Mouse (Mus musculus) thymus, adult 2 months (tissue): ENCODE data around the gene Plxnb2.

ENCODE experiments used
- CTCF ChIP-seq: fragments of 200-500 bp; IDR thresholded peaks from 2 replicates; pipeline ENCODE4 v1.5.1; 2012; ENCODE audit warnings: mild to moderate bottlenecking, control low read depth, low read length, moderate library complexity, borderline replicate concordance; ENCODE audit not compliant: control insufficient read depth, poor library complexity, insufficient read depth; ENCODE audit errors: extremely low read depth
- POLR2A ChIP-seq: fragments of 200-500 bp; IDR thresholded peaks from 2 replicates; pipeline ENCODE4 v1.6.1; 2012; ENCODE audit warnings: mild to moderate bottlenecking, low read length, control low read depth, moderate library complexity; ENCODE audit not compliant: control insufficient read depth, poor library complexity, insufficient read depth; ENCODE audit errors: extremely low read depth

DNA sequence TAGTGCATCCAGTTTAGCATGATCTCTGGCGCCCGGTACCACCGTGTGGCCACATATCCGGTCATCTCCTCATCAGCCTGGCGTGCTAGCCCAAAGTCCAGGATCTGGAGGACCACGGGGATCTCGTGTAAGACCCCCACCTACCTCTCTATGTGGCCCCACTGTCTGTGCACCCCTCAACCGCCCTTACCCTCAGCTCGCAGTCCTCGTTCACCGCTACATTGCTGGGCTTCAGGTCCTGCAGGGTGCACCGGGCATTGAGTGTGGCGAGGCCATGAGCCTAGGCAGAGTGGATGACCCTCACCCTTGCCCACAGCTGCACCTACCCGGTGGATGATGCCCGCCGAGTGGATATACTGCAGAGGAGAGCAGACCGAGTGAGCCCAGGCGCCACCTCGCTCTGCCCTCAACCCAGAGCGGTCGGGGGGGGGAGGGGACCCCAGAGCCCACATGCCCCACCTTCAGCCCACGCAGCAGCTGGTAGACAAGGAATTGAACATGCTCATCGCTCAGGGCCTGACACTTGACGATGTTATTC is 34.7 kb downstream of the Plxnb2 start:
- no peak for TF ChIP-seq CTCF
- TF ChIP-seq POLR2A: no peak
